Mouse (Mus musculus) heart, postnatal 0 days (tissue): ENCODE measurements around the gene Lrp3.

Experiments used
- CTCF ChIP-seq: IDR thresholded peaks from 2 replicates; pipeline ENCODE4 v1.5.1; 2016; ENCODE audit warnings: antibody characterized with exemption, control low read depth, low read depth
- EP300 ChIP-seq: IDR thresholded peaks from 2 replicates; pipeline ENCODE4 v1.6.1; 2016; ENCODE audit warnings: antibody characterized with exemption, low read depth

GRCm38 (mm10) chr7:35175533-35175932, 39.8 kb downstream of the Lrp3 start:
- TF ChIP-seq CTCF (no peak), EP300 (no peak)
